Mouse (Mus musculus): ENCODE data around the gene Hist2h3b.

- no peak for TF ChIP-seq POLR2A (IDR thresholded peaks at IDR 0.05; ENCODE audit: low read depth, low read length)
- TF ChIP-seq CTCF (IDR thresholded peaks at IDR 0.05; ENCODE audit: extremely low read depth, insufficient read depth, insufficient read length, insufficient replicate concordance), result no peak
Observed at GRCm38 (mm10) chr3:96221640-96222038, 46.8 kb upstream of the Hist2h3b start.

Measured in spleen, adult 2 months (tissue).